Mouse (Mus musculus): Measurements from ENCODE around the gene Ms4a13. TPM values are rescaled to one million over a fixed set of nuclear protein-coding genes. Genes with fewer than 3 reads are reported as not detected.

The Ms4a13 gene
- total RNA-seq (2023): not detected in 2 replicates

GRCm38 (mm10) chr19:11196546-11196945, at the start of gene Ms4a13:
Ms4a13 (minus strand) TSS chr19:11196737.

DNA sequence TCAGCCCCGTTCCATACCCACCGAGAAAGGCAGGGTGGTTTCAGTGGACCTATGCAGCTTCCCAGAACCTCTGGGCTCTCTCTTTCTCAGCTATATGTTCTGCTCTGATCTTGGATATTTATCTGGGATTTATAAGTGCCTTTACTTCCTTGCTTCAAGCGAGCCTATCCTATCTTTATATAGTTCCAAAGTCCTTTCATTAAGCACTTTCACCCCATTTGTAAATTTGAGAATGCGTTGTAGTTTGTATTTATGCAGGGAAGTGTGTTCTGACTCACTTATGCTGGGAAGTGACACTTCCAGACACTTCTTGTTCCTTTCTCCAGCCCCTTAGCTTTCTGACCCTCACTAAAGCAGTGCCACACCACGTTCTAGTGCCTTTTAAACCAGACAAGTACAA, 35.8 kb upstream of the Ms4a13 start, which contains the start of gene Ms4a12:
Gene Ms4a12 (minus strand): TSS at position 101 of the 400 bp plus-strand sequence.

GRCm38 (mm10) chr19:11165172-11165571, 31.4 kb downstream of the Ms4a13 start, which contains the start of gene 1700025F22Rik:
1700025F22Rik (minus strand) TSS chr19:11165320.

DNA sequence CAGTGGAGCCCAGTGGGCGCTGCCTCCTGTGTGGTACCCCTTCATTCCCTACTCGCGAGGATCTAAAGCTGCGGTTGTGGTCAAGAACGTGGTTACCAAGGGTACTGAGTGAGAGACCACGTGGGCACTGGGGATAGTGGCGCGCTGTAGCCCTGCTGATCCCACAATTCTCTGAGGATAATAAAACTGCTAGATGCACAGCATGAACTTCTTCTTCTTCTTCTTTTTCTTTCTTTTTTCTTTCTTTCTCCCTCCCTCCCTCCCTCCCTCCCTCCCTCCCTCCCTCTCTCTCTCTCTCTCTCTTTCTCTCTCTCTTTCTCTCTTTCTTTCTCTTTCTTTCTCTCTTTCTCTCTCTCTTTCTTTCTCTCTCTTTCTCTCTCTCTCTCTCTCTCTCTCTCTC, 65.8 kb downstream of the Ms4a13 start, which contains the start of gene 1700017D01Rik:
Gene 1700017D01Rik (minus strand): TSS at position 101 of the 400 bp plus-strand sequence.

Other genes starting within 250 kb of the Ms4a13 start
- gene Ccdc86, start 247.5 kb downstream of the Ms4a13 start, total RNA-seq (2023): 14.6 and 18.1 TPM in 2 replicates
- not detected in 2 replicates for gene Ms4a10, start 222.1 kb downstream of the Ms4a13 start, total RNA-seq (2023)
- gene Ms4a15, start 203.5 kb downstream of the Ms4a13 start, total RNA-seq (2023): not detected in 2 replicates
- not detected in 2 replicates for gene Ms4a18, start 178.7 kb downstream of the Ms4a13 start, total RNA-seq (2023)
- 20.2 and 28.3 TPM in 2 replicates for gene Ms4a8a, start 115.6 kb downstream of the Ms4a13 start, total RNA-seq (2023)
- not detected in 2 replicates for gene 1700017D01Rik, start 65.9 kb downstream of the Ms4a13 start, total RNA-seq (2023)
- not detected in 2 replicates for gene 1700025F22Rik, start 31.4 kb downstream of the Ms4a13 start, total RNA-seq (2023)
- not detected in 2 replicates for gene Ms4a12, start 35.7 kb upstream of the Ms4a13 start, total RNA-seq (2023)
- 0.86 and 0.95 TPM in 2 replicates for gene Ms4a1, start 69.5 kb upstream of the Ms4a13 start, total RNA-seq (2023)
- not detected in 2 replicates for gene Ms4a5, start 87.1 kb upstream of the Ms4a13 start, total RNA-seq (2023)
- not detected in 2 replicates for gene Ms4a14, start 117.7 kb upstream of the Ms4a13 start, total RNA-seq (2023)
- 0.25 TPM in 1 of 2 replicates, not detected in the other for gene Ms4a7, start 139.4 kb upstream of the Ms4a13 start, total RNA-seq (2023)
- gene Ms4a4a, start 178.8 kb upstream of the Ms4a13 start, total RNA-seq (2023): 8.6 and 9.1 TPM in 2 replicates
- gene Ms4a4c, start 208.0 kb upstream of the Ms4a13 start, total RNA-seq (2023): 26.6 and 27.6 TPM in 2 replicates
- 3.4 and 5.1 TPM in 2 replicates for gene Ms4a4b, start 246.8 kb upstream of the Ms4a13 start, total RNA-seq (2023)